Mouse (Mus musculus) spleen, adult 2 months (tissue): Measurements from ENCODE around the gene Rab11fip5.

Source experiments
- CTCF ChIP-seq: fragments of 200-500 bp; IDR thresholded peaks from 2 replicates; pipeline ENCODE4 v1.5.1; 2011; ENCODE audit warnings: mild to moderate bottlenecking, inconsistent platforms; ENCODE audit not compliant: insufficient read depth, insufficient read length, insufficient replicate concordance; ENCODE audit errors: extremely low read depth
- POLR2A ChIP-seq: fragments of 200-500 bp; IDR thresholded peaks from 2 replicates; pipeline ENCODE4 v1.6.1; 2011; ENCODE audit warnings: low read depth, low read length, inconsistent platforms

GRCm38 (mm10) chr6:85368722-85369121, 5.7 kb downstream of the Rab11fip5 start:
- TF ChIP-seq POLR2A (no peak), CTCF (no peak)
